Mouse (Mus musculus) heart, adult 2 months (tissue): ENCODE measurements around the gene Dlg1.

Source experiments
- CTCF ChIP-seq: fragments of 200-600 bp; IDR thresholded peaks from 2 replicates; pipeline ENCODE4 v1.8.1; 2022; ENCODE audit warnings: antibody characterized with exemption, mild to moderate bottlenecking, moderate library complexity
- EP300 ChIP-seq: fragments of 200-500 bp; IDR thresholded peaks from 2 replicates; pipeline ENCODE4 v1.6.1; 2011; ENCODE audit warnings: low read depth, low read length, control low read depth; ENCODE audit not compliant: insufficient read depth
- POLR2A ChIP-seq: fragments of 200-500 bp; IDR thresholded peaks from 2 replicates; pipeline ENCODE4 v1.6.1; 2011; ENCODE audit warnings: mild to moderate bottlenecking, low read depth, low read length, control low read depth; ENCODE audit not compliant: insufficient read depth

DNA sequence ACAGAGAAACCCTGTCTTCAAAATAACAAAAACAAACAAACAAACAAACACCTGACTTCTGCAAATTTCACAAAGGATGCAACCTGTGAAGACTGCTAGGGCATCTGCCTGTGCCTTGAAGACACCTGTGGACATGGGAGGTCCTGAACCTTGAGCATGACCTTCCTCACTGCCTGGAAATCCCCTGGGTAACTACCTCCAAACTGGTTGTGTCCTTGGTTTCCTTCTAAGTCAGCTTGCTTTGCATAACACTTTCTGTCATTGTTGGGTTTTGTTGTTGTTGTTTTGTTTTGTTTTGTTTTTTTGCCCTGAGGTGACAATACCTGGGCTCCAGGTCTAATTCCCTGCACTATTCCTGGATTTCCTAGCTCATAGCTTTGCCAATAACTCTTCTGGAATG is 46.1 kb upstream of the Dlg1 start:
- TF ChIP-seq POLR2A = no peak
- no peak for TF ChIP-seq CTCF
- TF ChIP-seq EP300 = no peak
